Mouse (Mus musculus) midbrain, embryonic 14.5 days (tissue): ENCODE results near the gene Wnk2. TPM values are rescaled to one million over a fixed set of nuclear protein-coding genes. Genes with fewer than 3 reads are reported as not detected.

ENCODE experiments used
- ATAC-seq: fragments of 200-750 bp; cut with Nextera tagmentation; 2 replicates; pipeline ENCODE4 v1.8.0; 2017; ENCODE audit warnings: moderate number of reproducible peaks, moderate library complexity; ENCODE audit not compliant: low FRiP score, low TSS enrichment
- DNase-seq: peaks from one replicate; pipeline ENCODE4 v3.0.0-alpha.2; 2015
- H3K27ac ChIP-seq: fragments of 300-500 bp; sonication (generic); replicated peaks from 2 replicates; pipeline ENCODE4 v1.5.1; 2014; ENCODE audit warnings: mild to moderate bottlenecking, low read depth, low read length, moderate library complexity
- H3K27me3 ChIP-seq: fragments of 300-500 bp; sonication (generic); 2 replicates; pipeline ENCODE4 v1.6.1; 2014; ENCODE audit warnings: low read length, control low read depth, mixed read lengths; ENCODE audit not compliant: control insufficient read depth, insufficient read depth
- H3K36me3 ChIP-seq: fragments of 300-500 bp; sonication (generic); 2 replicates; pipeline ENCODE4 v1.6.1; 2014; ENCODE audit warnings: low read length, control low read depth; ENCODE audit not compliant: control insufficient read depth, insufficient read depth
- H3K4me1 ChIP-seq: fragments of 300-500 bp; sonication (generic); 2 replicates; pipeline ENCODE4 v1.6.1; 2014; ENCODE audit warnings: mild to moderate bottlenecking, antibody characterized with exemption, low read length, control low read depth; ENCODE audit not compliant: control insufficient read depth, insufficient read depth
- H3K4me2 ChIP-seq: fragments of 300-500 bp; sonication (generic); 2 replicates; pipeline ENCODE4 v1.6.1; 2014; ENCODE audit warnings: mild to moderate bottlenecking, low read length, moderate library complexity
- H3K4me3 ChIP-seq: fragments of 300-500 bp; sonication (generic); replicated peaks from 2 replicates; pipeline ENCODE4 v1.5.1; 2014; ENCODE audit warnings: low read depth, low read length
- H3K9ac ChIP-seq: fragments of 300-500 bp; sonication (generic); replicated peaks from 2 replicates; pipeline ENCODE4 v1.6.1; 2014; ENCODE audit warnings: mild to moderate bottlenecking, low read length, moderate library complexity
- H3K9me3 ChIP-seq: fragments of 300-500 bp; sonication (generic); 2 replicates; pipeline ENCODE4 v1.6.1; 2016; ENCODE audit warnings: low read length, control low read depth, mixed read lengths; ENCODE audit not compliant: control insufficient read depth
- whole genome bisulfite sequencing: fragments of 180-500 bp; shearing (Covaris S2); extraction: QIAGEN DNeasy Blood & Tissue Kit; methylation state at CpG from one replicate; pipeline ENCODE4 v1.1.7; 2014; 5-methylcytosine and 5-hydroxymethylcytosine counted together
- polyA plus RNA-seq: library from polyadenylated mRNA; unstranded; fragments of >200 nt; fragmentation: Nextera tagmentation; extraction: Ambion mirVana; gene quantifications from 2 replicates; pipeline ENCODE4 v1.2.1, GENCODE M21; 2014

The Wnk2 gene
- polyA plus RNA-seq: 27.1 and 29.0 TPM in 2 replicates

- Histone ChIP-seq H3K27ac (peak within 1 kb of the TSS; percentile 93), H3K9me3 (no peaks in the 10 kb centered on the region), H3K4me3 (peak within 1 kb of the TSS; percentile 95), H3K4me1 (peaks cover 37% of the 10 kb centered on the region), H3K4me2 (peak within 1 kb of the TSS; percentile 97), H3K27me3 (no peaks in the 10 kb centered on the region), H3K9ac (peak within 1 kb of the TSS; percentile 98), H3K36me3 (no peaks in the 10 kb centered on the region)
- peak; percentile 92 for DNase-seq
- ATAC-seq: peak; percentile 76
- WGBS: under 1% methylated on average over 43 of the region's 43 CpGs
Observed at GRCm38 (mm10) chr13:49147858-49148226, at the start of gene Wnk2. Gene Wnk2 (minus strand): TSS chr13:49148014.

- H3K4me1 ChIP-seq: no peaks in the 10 kb centered on the region
- no peaks in the 10 kb centered on the region for H3K9me3 ChIP-seq
- H3K4me3 ChIP-seq: no peak overlapping the region
- no peaks in the 10 kb centered on the region for H3K27me3 ChIP-seq
- H3K27ac ChIP-seq: no peak overlapping the region
- H3K9ac ChIP-seq: no peak overlapping the region
- WGBS: 82% methylated on average over 6 of the region's 6 CpGs
- ATAC-seq (no peak), DNase-seq (no peak)
- no peaks in the 10 kb centered on the region for H3K36me3 ChIP-seq
- H3K4me2 ChIP-seq: no peak overlapping the region
Observed at GRCm38 (mm10) chr13:49196766-49197165, 49.0 kb upstream of the Wnk2 start.

- Histone ChIP-seq H3K4me1 (no peaks in the 10 kb centered on the region), H3K27me3 (no peaks in the 10 kb centered on the region), H3K36me3 (no peaks in the 10 kb centered on the region), H3K9me3 (no peaks in the 10 kb centered on the region), H3K4me3 (no peak overlapping the region), H3K4me2 (no peak overlapping the region), H3K27ac (no peak overlapping the region), H3K9ac (no peak overlapping the region)
- ATAC-seq (no peak), DNase-seq (no peak)
- 80% methylated on average over 5 of the region's 5 CpGs for WGBS
Observed at GRCm38 (mm10) chr13:49196211-49196610, 48.4 kb upstream of the Wnk2 start.

- 92% methylated on average over 7 of the region's 7 CpGs for WGBS
- H3K4me2 ChIP-seq: no peak overlapping the region
- no peak overlapping the region for H3K9ac ChIP-seq
- H3K36me3 ChIP-seq: no peaks in the 10 kb centered on the region
- DNase-seq (no peak), ATAC-seq (no peak)
- no peaks in the 10 kb centered on the region for H3K9me3 ChIP-seq
- H3K4me3 ChIP-seq: no peak overlapping the region
- no peaks in the 10 kb centered on the region for H3K27me3 ChIP-seq
- no peak overlapping the region for H3K27ac ChIP-seq
- H3K4me1 ChIP-seq: no peaks in the 10 kb centered on the region
Observed at GRCm38 (mm10) chr13:49195651-49196050, 47.8 kb upstream of the Wnk2 start.

GRCm38 (mm10) chr13:49194811-49195210, 47.0 kb upstream of the Wnk2 start:
- Histone ChIP-seq H3K4me3 (no peak overlapping the region), H3K4me2 (no peak overlapping the region), H3K27ac (no peak overlapping the region), H3K9me3 (no peaks in the 10 kb centered on the region), H3K4me1 (no peaks in the 10 kb centered on the region), H3K27me3 (no peaks in the 10 kb centered on the region), H3K9ac (no peak overlapping the region), H3K36me3 (no peaks in the 10 kb centered on the region)
- ATAC-seq (no peak), DNase-seq (no peak)
- WGBS: 94% methylated on average over 13 of the region's 13 CpGs

GRCm38 (mm10) chr13:49193650-49194049, 45.8 kb upstream of the Wnk2 start:
- H3K27me3 ChIP-seq: no peaks in the 10 kb centered on the region
- WGBS: 95% methylated on average over 17 of the region's 17 CpGs
- no peak overlapping the region for H3K4me2 ChIP-seq
- no peaks in the 10 kb centered on the region for H3K4me1 ChIP-seq
- DNase-seq (no peak), ATAC-seq (no peak)
- no peak overlapping the region for H3K4me3 ChIP-seq
- H3K9ac ChIP-seq: no peak overlapping the region
- no peak overlapping the region for H3K27ac ChIP-seq
- H3K9me3 ChIP-seq: no peaks in the 10 kb centered on the region
- no peaks in the 10 kb centered on the region for H3K36me3 ChIP-seq

- DNase-seq: no peak
- H3K36me3 ChIP-seq: no peaks in the 10 kb centered on the region
- H3K4me1 ChIP-seq: peaks cover 10% of the 10 kb centered on the region; the same call in 1 of the 2 replicates
- H3K27ac ChIP-seq: no peak overlapping the region
- ATAC-seq: no peak
- WGBS: 78% methylated on average over 16 of the region's 16 CpGs
- no peak overlapping the region for H3K4me2 ChIP-seq
- H3K9ac ChIP-seq: no peak overlapping the region
- no peaks in the 10 kb centered on the region for H3K9me3 ChIP-seq
- no peak overlapping the region for H3K4me3 ChIP-seq
- no peaks in the 10 kb centered on the region for H3K27me3 ChIP-seq
Observed at GRCm38 (mm10) chr13:49192156-49192855, 44.5 kb upstream of the Wnk2 start.

- H3K4me3 ChIP-seq: no peak overlapping the region
- H3K9ac ChIP-seq: no peak overlapping the region
- 59% methylated on average over 5 of the region's 5 CpGs for WGBS
- DNase-seq: no peak
- peaks cover 10% of the 10 kb centered on the region for H3K4me1 ChIP-seq
- H3K4me2 ChIP-seq: no peak overlapping the region
- no peaks in the 10 kb centered on the region for H3K36me3 ChIP-seq
- ATAC-seq: no peak
- no peak overlapping the region for H3K27ac ChIP-seq
- no peaks in the 10 kb centered on the region for H3K9me3 ChIP-seq
- no peaks in the 10 kb centered on the region for H3K27me3 ChIP-seq
Observed at GRCm38 (mm10) chr13:49191673-49192035, 43.8 kb upstream of the Wnk2 start.

- H3K9me3 ChIP-seq: no peaks in the 10 kb centered on the region
- H3K36me3 ChIP-seq: no peaks in the 10 kb centered on the region
- DNase-seq: no peak
- H3K4me2 ChIP-seq: no peak overlapping the region
- 75% methylated on average over 7 of the region's 7 CpGs for WGBS
- no peak overlapping the region for H3K27ac ChIP-seq
- H3K4me1 ChIP-seq: peaks cover 10% of the 10 kb centered on the region
- H3K9ac ChIP-seq: 0 out of 2 replicates have a peak overlapping the region, but pooled peaks have one; percentile 10
- no peak for ATAC-seq
- H3K27me3 ChIP-seq: no peaks in the 10 kb centered on the region
- H3K4me3 ChIP-seq: no peak overlapping the region
Observed at GRCm38 (mm10) chr13:49190876-49191672, 43.3 kb upstream of the Wnk2 start.
